Mouse (Mus musculus) gastrocnemius, postnatal 36 days (tissue): Measurements from ENCODE around the gene Minpp1. TPM values are rescaled to one million over a fixed set of nuclear protein-coding genes. Genes with fewer than 3 reads are reported as not detected.
"Not testable (repeated sequence)": the region's sequence is repeated elsewhere in the genome, so short reads cannot be mapped to it uniquely, and the experiment has no call there.

Experiments used
- DNase-seq, 2 experiments: peaks; one replicate each; pipeline ENCODE4 v3.0.0; 2022
- intact Hi-C: fragments of 180-260 bp; cut with DNase I; formaldehyde crosslinking; loops from one replicate; pipeline ENCODE4 v1.15.1; 2025
- long read RNA-seq, 2 experiments: library from polyadenylated mRNA; stranded (forward); transcript quantifications; one replicate each; pipeline ENCODE4 v2.0.0; 2021
- total RNA-seq, 2 experiments: library from RNA; stranded (reverse); gene quantifications; 2 replicates each; pipeline ENCODE4 v1.2.3; 2021

The Minpp1 gene
- 10 to 100 TPM; 12.7 to 15.2 TPM for total RNA-seq
- long read RNA-seq, experiment 1, transcript Minpp1-201 (5 exons, 2,613 nt): major isoform, 17 of 20 reads
- long read RNA-seq, experiment 1, partial matches to known transcripts: 2 of 20 reads
- long read RNA-seq, experiment 1, other reads (novel, unspliced or antisense): 1 of 20 reads
- long read RNA-seq, experiment 2, transcript Minpp1-201 (5 exons, 2,613 nt): major isoform, 28 of 35 reads
- long read RNA-seq, experiment 2, partial matches to known transcripts: 6 of 35 reads
- long read RNA-seq, experiment 2, other reads (novel, unspliced or antisense): 1 of 35 reads

- intact Hi-C loops: loop anchor here (5.0 to 10.0 kb wide), 2 partner anchors 388 to 511 kb away; no protein-coding TSS in a partner anchor
- peak; percentile 70 to 72 for DNase-seq
Observed at GRCm38 (mm10) chr19:32485681-32486105, at the start of gene Minpp1. TSS of gene Minpp1 (plus strand) at chr19:32485769.

DNA sequence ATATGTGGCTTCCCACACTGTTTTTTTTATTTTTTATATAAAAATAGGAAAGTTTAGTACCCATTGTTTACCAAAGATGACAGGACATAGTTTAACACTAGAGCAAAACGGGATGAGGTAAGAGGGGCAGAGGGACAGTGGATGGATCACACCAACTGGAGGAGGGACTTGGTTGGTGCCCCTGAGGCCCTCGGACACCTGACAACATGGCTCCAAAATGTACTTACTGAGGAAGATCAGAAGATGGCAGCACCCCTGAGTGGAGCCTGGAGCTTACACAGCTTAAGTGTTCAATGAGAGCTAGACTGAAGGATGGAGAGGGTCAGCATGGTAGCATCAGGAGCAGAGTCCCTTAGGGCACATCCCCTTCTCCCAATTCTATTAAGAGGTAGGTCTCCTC lies 46.2 kb upstream of the Minpp1 start:
- no peak for DNase-seq
- intact Hi-C loops: no loop called here

DNA sequence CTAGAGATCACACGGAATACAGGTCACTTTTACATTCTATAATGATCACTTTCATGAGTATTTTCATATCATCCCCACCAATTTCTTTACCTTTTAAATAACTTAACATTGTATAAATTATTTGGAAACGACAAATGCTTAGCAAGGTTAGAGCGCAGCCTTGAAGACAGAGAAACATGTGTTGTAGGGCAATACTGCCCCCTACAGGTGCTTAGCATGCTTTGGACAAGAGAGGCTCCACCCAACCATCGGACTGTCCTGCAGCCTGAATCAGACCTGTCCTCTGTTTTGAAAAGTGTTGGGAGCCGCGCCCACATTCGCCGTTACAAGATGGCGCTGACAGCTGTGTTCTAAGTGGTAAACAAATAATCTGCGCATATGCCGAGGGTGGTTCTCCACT lies 44.0 kb upstream of the Minpp1 start:
- no peak for DNase-seq
- intact Hi-C loops: no loop called here

- intact Hi-C loops: no loop called here
- no peak for DNase-seq
Observed at GRCm38 (mm10) chr19:32448931-32449330, 36.6 kb upstream of the Minpp1 start.

DNA sequence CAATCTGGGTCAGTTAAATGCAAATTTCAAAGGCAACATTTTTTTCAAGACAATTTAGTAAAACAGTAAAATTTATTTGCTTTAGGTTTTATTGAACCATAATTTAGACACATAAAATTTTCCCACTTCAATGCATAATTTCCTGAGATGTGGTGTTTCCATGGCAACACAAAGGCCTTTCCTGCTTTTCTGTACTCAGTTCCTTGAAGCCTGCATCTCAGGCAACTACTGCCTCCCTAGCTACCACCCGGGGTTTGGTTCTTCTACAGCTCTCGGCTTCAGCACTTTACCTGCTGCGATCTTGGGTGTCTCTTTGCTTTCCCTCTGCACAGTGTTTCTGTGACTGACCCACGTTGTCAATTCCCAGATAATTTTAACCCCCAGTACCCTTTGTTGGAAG lies 33.3 kb upstream of the Minpp1 start:
- intact Hi-C loops: no loop called here
- DNase-seq: no peak

- intact Hi-C loops: no loop called here
- DNase-seq: no peak
Observed at GRCm38 (mm10) chr19:32456744-32457143, 28.8 kb upstream of the Minpp1 start.

GRCm38 (mm10) chr19:32457631-32458030 lies 27.9 kb upstream of the Minpp1 start:
- intact Hi-C loops, DNase-seq: not testable (repeated sequence)

GRCm38 (mm10) chr19:32463037-32463436 lies 22.5 kb upstream of the Minpp1 start:
- intact Hi-C loops: no loop called here
- no peak for DNase-seq

- intact Hi-C loops: no loop called here
- no peak for DNase-seq
Observed at GRCm38 (mm10) chr19:32465228-32465627, 20.3 kb upstream of the Minpp1 start.

GRCm38 (mm10) chr19:32466478-32466877 lies 19.1 kb upstream of the Minpp1 start, which contains the start of gene Rpl9-ps6:
TSS of gene Rpl9-ps6 (minus strand) at chr19:32466578.
- intact Hi-C loops: no loop called here
- no peak for DNase-seq

GRCm38 (mm10) chr19:32467325-32467724 lies 18.2 kb upstream of the Minpp1 start:
- intact Hi-C loops: no loop called here
- no peak for DNase-seq

GRCm38 (mm10) chr19:32470059-32470497 lies 15.5 kb upstream of the Minpp1 start:
- no peak for DNase-seq
- intact Hi-C loops: no loop called here

- intact Hi-C loops: no loop called here
- DNase-seq: no peak
Observed at GRCm38 (mm10) chr19:32470570-32471263, 14.9 kb upstream of the Minpp1 start.

DNA sequence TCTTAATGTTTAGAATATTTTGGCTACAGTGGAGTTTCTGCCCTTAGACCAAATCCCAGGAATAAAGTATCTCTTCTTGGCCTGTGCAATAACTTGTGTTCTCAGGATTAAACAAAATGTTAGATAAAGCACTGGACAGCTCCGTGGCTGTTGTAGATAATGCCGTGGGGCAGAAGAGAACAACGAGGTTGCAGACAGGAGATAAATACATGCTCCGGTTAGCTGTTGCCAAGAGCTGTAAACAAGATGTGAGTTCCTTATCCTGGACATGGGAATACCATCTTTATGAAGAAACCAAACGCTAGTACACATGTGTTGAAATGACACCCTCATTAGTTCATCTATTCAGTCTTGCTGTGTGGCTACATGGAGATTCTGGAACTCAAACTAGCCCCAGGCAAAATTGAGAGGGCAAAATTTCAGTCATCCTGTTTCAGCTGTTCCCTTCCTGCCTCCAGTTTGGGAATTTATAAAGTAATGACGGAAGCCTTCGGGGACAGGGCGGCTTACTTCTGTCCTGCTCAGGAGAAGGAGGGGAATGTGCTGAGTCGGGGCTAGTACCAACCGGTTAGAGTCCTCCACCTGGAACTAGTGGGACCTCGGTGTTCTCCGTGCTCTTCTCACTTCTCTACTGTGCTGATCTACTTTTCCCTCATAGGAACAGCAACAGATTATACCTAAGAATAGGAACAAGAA lies 9.4 kb upstream of the Minpp1 start:
- intact Hi-C loops: no loop called here

GRCm38 (mm10) chr19:32476712-32477052 lies 8.9 kb upstream of the Minpp1 start:
- intact Hi-C loops: no loop called here
- no peak for DNase-seq

More for the DNA sequence above, 9.4 kb upstream of the Minpp1 start:
- no peak for DNase-seq

DNA sequence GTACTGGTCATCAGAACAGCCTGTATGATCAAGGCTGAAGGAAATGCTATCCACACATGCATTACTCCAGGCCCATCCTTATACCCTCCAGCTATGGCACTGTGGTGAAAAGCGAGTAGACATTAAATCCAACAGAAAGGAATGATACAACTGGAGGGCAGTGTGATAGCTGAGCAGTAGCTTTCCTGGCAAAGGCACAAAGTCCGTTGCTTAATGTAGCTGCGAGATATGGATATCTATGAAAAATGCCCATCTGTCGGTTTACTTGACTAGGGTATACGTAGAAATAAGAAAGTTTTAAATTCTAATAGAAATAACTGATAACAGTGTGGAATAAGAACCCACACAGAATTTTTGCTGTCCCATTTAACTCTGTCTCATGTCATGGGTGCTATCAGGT lies 5.3 kb upstream of the Minpp1 start:
- DNase-seq: no peak

GRCm38 (mm10) chr19:32480791-32481442 lies 4.7 kb upstream of the Minpp1 start:
- no peak for DNase-seq
- intact Hi-C loops: loop anchor here (10.0 kb wide), 1 partner anchor 506 kb away; no protein-coding TSS in a partner anchor

More for the DNA sequence above, 5.3 kb upstream of the Minpp1 start:
- intact Hi-C loops: loop anchor here (10.0 kb wide), 1 partner anchor 505 kb away; no protein-coding TSS in a partner anchor

DNA sequence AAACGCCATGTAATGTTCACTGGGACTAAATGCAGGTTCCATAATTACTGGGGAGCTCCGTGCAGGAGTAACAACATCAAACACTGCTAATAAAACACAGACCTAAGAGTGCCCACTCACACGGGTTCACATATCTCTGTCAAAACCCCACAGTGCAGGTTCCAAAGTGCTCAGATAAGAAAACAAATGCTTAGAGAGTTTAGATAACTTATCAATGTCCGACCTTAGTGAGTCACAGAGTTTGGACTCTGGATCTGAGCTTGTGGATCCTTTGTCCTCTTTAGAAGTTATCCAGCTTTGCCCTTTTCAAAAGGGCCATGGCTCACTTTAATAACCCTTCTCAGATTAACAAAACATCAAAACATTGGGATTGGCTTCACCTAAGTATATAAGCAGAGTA lies 4.1 kb upstream of the Minpp1 start:
- DNase-seq: no peak
- intact Hi-C loops: loop anchor here (10.0 kb wide), 1 partner anchor 507 kb away; no protein-coding TSS in a partner anchor

DNA sequence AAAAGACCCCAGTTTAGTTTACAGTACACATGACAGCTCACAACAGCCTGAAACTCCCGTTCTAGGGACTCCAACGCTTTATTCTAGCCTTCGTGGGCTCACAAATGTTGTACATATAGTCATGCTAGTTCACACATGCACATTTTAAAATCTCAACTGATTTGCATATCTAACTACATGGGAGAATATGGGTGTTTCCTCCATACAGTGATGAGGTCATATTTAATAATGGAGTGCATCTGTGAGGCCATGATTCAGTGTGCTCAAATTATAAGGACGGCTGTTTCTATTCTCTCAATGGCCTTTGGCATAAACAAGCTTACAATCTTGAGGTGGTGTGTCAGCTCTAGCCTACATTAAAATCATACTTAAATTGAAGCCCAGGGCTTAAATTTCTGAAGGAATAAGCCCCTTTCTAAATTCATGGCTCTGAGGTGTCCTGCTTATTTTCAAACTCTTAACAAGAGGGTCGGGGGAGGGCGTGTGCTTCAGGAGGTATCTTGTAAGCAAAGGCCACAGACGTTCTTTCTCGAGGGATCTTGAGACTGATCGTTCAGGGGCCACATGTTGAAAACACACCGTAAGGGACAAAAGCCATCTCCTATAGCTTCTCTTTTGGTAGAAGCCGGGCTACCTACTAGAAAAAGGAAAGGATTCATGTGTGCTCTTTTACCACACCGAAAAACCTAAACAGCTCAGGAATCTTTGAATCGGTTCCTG lies 468 bp upstream of the Minpp1 start:
- DNase-seq: no peak
- intact Hi-C loops: loop anchor here (5.0 to 10.0 kb wide), 2 partner anchors 388 to 510 kb away; no protein-coding TSS in a partner anchor
